Mouse (Mus musculus): Measurements from ENCODE around the gene Wnt5b. TPM values are rescaled to one million over a fixed set of nuclear protein-coding genes. Genes with fewer than 3 reads are reported as not detected.

Wnt5b gene
- polyA plus RNA-seq, 1 experiment: 0.16 TPM

DNA sequence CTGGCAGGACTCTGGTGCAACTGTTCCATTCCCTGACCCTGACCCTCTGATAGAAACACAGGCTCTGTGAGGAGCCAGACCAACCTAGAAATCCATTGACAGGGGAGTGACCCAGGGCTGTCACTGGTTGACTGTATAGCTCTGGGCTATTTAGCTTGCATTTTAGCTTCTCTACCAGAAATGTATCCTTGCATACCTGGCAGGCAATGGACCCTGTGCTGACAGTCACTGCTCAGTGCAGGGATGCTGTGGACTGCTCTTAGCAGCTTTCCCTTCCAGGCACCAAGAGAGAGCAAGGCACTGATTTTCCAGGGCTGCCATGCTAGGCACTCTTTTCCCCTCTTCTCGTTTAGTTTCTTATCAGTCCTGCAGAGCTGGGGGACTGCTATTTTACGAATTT is 24.2 kb upstream of the Wnt5b start:
- Histone ChIP-seq H3K4me3 (ENCODE audit: insufficient read depth, poor library complexity, severe bottlenecking) (no peak overlapping the region), H3K36me3 (ENCODE audit: control insufficient read depth, insufficient read depth) (no peaks in the 10 kb centered on the region), H3K79me3 (ENCODE audit: low read depth) (no peaks in the 10 kb centered on the region), H3K27me3 (ENCODE audit: control insufficient read depth, insufficient read depth, insufficient read length) (no peaks in the 10 kb centered on the region), H3ac (ENCODE audit: control insufficient read depth, insufficient read length, low read depth) (no peak overlapping the region), H3K79me2 (ENCODE audit: control insufficient read depth, insufficient read depth) (no peaks in the 10 kb centered on the region)
- no peak for TF ChIP-seq FOSL1 (IDR thresholded peaks at IDR 0.05; ENCODE audit: insufficient read depth, low read length, poor library complexity, severe bottlenecking)
- no peak for TF ChIP-seq MAX (IDR thresholded peaks at IDR 0.05)
- TF ChIP-seq USF1 (IDR thresholded peaks at IDR 0.05; ENCODE audit: low read depth): no peak
- TF ChIP-seq MYOG (IDR thresholded peaks at IDR 0.05; ENCODE audit: control insufficient read depth, extremely low read depth, insufficient read length): no peak
- TF ChIP-seq CTCF (IDR thresholded peaks at IDR 0.05; ENCODE audit: control insufficient read depth, insufficient read depth, insufficient read length): no peak
- TF ChIP-seq MYOD1 (IDR thresholded peaks at IDR 0.05; ENCODE audit: control insufficient read depth, insufficient read length, low read depth): no peak
- TF ChIP-seq CEBPB (IDR thresholded peaks at IDR 0.05; ENCODE audit: low read depth): no peak

- Histone ChIP-seq H3K27me3 (ENCODE audit: control insufficient read depth, insufficient read depth, insufficient read length) (no peaks in the 10 kb centered on the region), H3ac (ENCODE audit: control insufficient read depth, insufficient read length, low read depth) (no peak overlapping the region), H3K79me2 (ENCODE audit: control insufficient read depth, insufficient read depth) (no peaks in the 10 kb centered on the region), H3K4me3 (ENCODE audit: insufficient read depth, poor library complexity, severe bottlenecking) (no peak overlapping the region), H3K79me3 (ENCODE audit: low read depth) (no peaks in the 10 kb centered on the region), H3K36me3 (ENCODE audit: control insufficient read depth, insufficient read depth) (no peaks in the 10 kb centered on the region)
- no peak for TF ChIP-seq FOSL1 (IDR thresholded peaks at IDR 0.05; ENCODE audit: insufficient read depth, low read length, poor library complexity, severe bottlenecking)
- no peak for TF ChIP-seq MYOD1 (IDR thresholded peaks at IDR 0.05; ENCODE audit: control insufficient read depth, insufficient read length, low read depth)
- TF ChIP-seq USF1 (IDR thresholded peaks at IDR 0.05; ENCODE audit: low read depth): no peak
- no peak for TF ChIP-seq MYOG (IDR thresholded peaks at IDR 0.05; ENCODE audit: control insufficient read depth, extremely low read depth, insufficient read length)
- no peak for TF ChIP-seq CEBPB (IDR thresholded peaks at IDR 0.05; ENCODE audit: low read depth)
- TF ChIP-seq CTCF (IDR thresholded peaks at IDR 0.05; ENCODE audit: control insufficient read depth, insufficient read depth, insufficient read length): no peak
- TF ChIP-seq MAX (IDR thresholded peaks at IDR 0.05): no peak
Measured at GRCm38 (mm10) chr6:119565451-119566379, 21.6 kb upstream of the Wnt5b start.

DNA sequence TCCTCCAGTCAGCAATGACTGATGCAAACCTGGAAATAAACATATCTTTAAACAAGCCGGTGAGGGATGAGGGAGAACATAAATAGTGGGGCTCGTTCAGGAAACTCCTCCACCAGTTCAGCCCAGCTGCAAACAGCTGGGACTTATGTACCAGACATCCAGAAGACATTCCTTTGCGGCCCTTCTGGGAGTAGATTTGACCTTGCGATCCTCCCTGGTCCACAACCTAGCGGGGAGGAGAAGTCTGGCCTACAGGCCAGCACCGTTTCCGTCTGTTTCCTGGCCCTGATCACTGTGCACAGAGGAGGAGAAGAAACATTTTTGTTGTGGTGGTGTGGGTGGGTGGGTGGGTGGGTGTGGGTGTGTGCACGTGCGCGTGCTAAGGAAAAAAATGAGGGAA is 18.4 kb upstream of the Wnt5b start:
- no peaks in the 10 kb centered on the region for H3K79me2 ChIP-seq (ENCODE audit: control insufficient read depth, insufficient read depth)
- H3K4me3 ChIP-seq (ENCODE audit: insufficient read depth, poor library complexity, severe bottlenecking): no peak overlapping the region
- no peaks in the 10 kb centered on the region for H3K27me3 ChIP-seq (ENCODE audit: control insufficient read depth, insufficient read depth, insufficient read length)
- H3K79me3 ChIP-seq (ENCODE audit: low read depth): no peaks in the 10 kb centered on the region
- no peaks in the 10 kb centered on the region for H3K36me3 ChIP-seq (ENCODE audit: control insufficient read depth, insufficient read depth)
- TF ChIP-seq MYOG (IDR thresholded peaks at IDR 0.05; ENCODE audit: control insufficient read depth, extremely low read depth, insufficient read length): no peak
- no peak for TF ChIP-seq MAX (IDR thresholded peaks at IDR 0.05)
- no peak for TF ChIP-seq CTCF (IDR thresholded peaks at IDR 0.05; ENCODE audit: control insufficient read depth, insufficient read depth, insufficient read length)
- no peak for TF ChIP-seq MYOD1 (IDR thresholded peaks at IDR 0.05; ENCODE audit: control insufficient read depth, insufficient read length, low read depth)
- TF ChIP-seq CEBPB (IDR thresholded peaks at IDR 0.05; ENCODE audit: low read depth): no peak
- TF ChIP-seq FOSL1 (IDR thresholded peaks at IDR 0.05; ENCODE audit: insufficient read depth, low read length, poor library complexity, severe bottlenecking): no peak
- TF ChIP-seq USF1 (IDR thresholded peaks at IDR 0.05; ENCODE audit: low read depth): no peak
- no peak overlapping the region for H3ac ChIP-seq (ENCODE audit: control insufficient read depth, insufficient read length, low read depth)

GRCm38 (mm10) chr6:119558855-119559254 is 14.7 kb upstream of the Wnt5b start:
- no peak overlapping the region for H3K4me3 ChIP-seq (ENCODE audit: insufficient read depth, poor library complexity, severe bottlenecking)
- H3K79me3 ChIP-seq (ENCODE audit: low read depth): no peaks in the 10 kb centered on the region
- no peaks in the 10 kb centered on the region for H3K79me2 ChIP-seq (ENCODE audit: control insufficient read depth, insufficient read depth)
- no peak for TF ChIP-seq MYOD1 (IDR thresholded peaks at IDR 0.05; ENCODE audit: control insufficient read depth, insufficient read length, low read depth)
- no peak for TF ChIP-seq USF1 (IDR thresholded peaks at IDR 0.05; ENCODE audit: low read depth)
- TF ChIP-seq MAX (IDR thresholded peaks at IDR 0.05): no peak
- TF ChIP-seq CTCF (IDR thresholded peaks at IDR 0.05; ENCODE audit: control insufficient read depth, insufficient read depth, insufficient read length): no peak
- no peak for TF ChIP-seq FOSL1 (IDR thresholded peaks at IDR 0.05; ENCODE audit: insufficient read depth, low read length, poor library complexity, severe bottlenecking)
- no peak for TF ChIP-seq CEBPB (IDR thresholded peaks at IDR 0.05; ENCODE audit: low read depth)
- no peak for TF ChIP-seq MYOG (IDR thresholded peaks at IDR 0.05; ENCODE audit: control insufficient read depth, extremely low read depth, insufficient read length)
- H3K27me3 ChIP-seq (ENCODE audit: control insufficient read depth, insufficient read depth, insufficient read length): no peaks in the 10 kb centered on the region
- H3K36me3 ChIP-seq (ENCODE audit: control insufficient read depth, insufficient read depth): no peaks in the 10 kb centered on the region
- H3ac ChIP-seq (ENCODE audit: control insufficient read depth, insufficient read length, low read depth): no peak overlapping the region

DNA sequence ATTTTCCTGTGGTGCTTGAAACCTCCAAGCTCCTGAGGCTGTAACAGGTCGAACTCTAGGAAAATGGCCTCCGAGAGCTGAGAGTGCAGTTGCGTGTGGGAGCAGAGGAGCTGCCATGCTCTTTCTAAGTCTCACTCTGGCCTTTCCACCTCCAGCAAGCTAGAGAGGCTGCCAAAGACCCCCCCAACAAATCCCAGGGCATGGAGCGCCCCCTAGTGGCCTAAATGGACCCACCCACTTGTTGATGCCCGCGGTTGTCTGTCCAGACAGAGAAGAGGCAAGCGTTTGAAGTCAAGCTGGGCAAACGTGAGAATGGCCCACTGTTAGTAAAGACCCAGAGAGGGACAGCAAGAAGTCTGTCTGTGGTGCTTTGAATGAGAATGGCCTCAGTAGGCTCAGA is 10.3 kb upstream of the Wnt5b start:
- TF ChIP-seq MYOG (IDR thresholded peaks at IDR 0.05; ENCODE audit: control insufficient read depth, extremely low read depth, insufficient read length): no peak
- no peak for TF ChIP-seq USF1 (IDR thresholded peaks at IDR 0.05; ENCODE audit: low read depth)
- no peak for TF ChIP-seq CTCF (IDR thresholded peaks at IDR 0.05; ENCODE audit: control insufficient read depth, insufficient read depth, insufficient read length)
- TF ChIP-seq MAX (IDR thresholded peaks at IDR 0.05): no peak
- no peak for TF ChIP-seq MYOD1 (IDR thresholded peaks at IDR 0.05; ENCODE audit: control insufficient read depth, insufficient read length, low read depth)
- TF ChIP-seq FOSL1 (IDR thresholded peaks at IDR 0.05; ENCODE audit: insufficient read depth, low read length, poor library complexity, severe bottlenecking): no peak
- TF ChIP-seq CEBPB (IDR thresholded peaks at IDR 0.05; ENCODE audit: low read depth): no peak
- Histone ChIP-seq H3K79me2 (ENCODE audit: control insufficient read depth, insufficient read depth) (no peaks in the 10 kb centered on the region), H3K27me3 (ENCODE audit: control insufficient read depth, insufficient read depth, insufficient read length) (no peaks in the 10 kb centered on the region), H3K4me3 (ENCODE audit: insufficient read depth, poor library complexity, severe bottlenecking) (no peak overlapping the region), H3K36me3 (ENCODE audit: control insufficient read depth, insufficient read depth) (no peaks in the 10 kb centered on the region), H3ac (ENCODE audit: control insufficient read depth, insufficient read length, low read depth) (no peak overlapping the region), H3K79me3 (ENCODE audit: low read depth) (no peaks in the 10 kb centered on the region)

Measured in C2C12 (cell line).